Mouse (Mus musculus): ENCODE measurements at regions not wholly inside any gene's neighbourhood (a gene's known extent, or its start where the extent isn't known, plus 50 kb on each side); places are given as distances from the start of the nearest gene placed in this dataset.
A peak's percentile ranks its signal among the peaks of the same experiment; 100 is the strongest.

- Histone ChIP-seq H3K27me3 (replicated peaks) (peaks cover 16% of the 10 kb centered on the region), H3K4me3 (replicated peaks in 1 of 3; ENCODE audit: low read depth in 2 of 3, low read length in 2 of 3, poor library complexity in 1 of 3) (no peak overlapping the region), H3K4me1 (ENCODE audit: control insufficient read depth in 1 of 2, insufficient read depth in 2 of 2) (peaks cover 0 to 34% of the 10 kb centered on the region in 2 experiments; a peak in 3 of 4 replicates), H3K79me2 (replicated peaks; ENCODE audit: control insufficient read depth, extremely low read depth, insufficient read depth, poor library complexity, severe bottlenecking) (no peaks in the 10 kb centered on the region; the same call in 1 of the 2 replicates), H3K9me3 (replicated peaks; ENCODE audit: low read length) (peaks cover 17% of the 10 kb centered on the region), H3K9ac (ENCODE audit: insufficient read depth, low read depth) (no peak overlapping the region), H3K4me2 (ENCODE audit: insufficient read depth, low read depth, poor library complexity, severe bottlenecking) (peak overlapping the region; percentile 65; the same call in 1 of the 2 replicates), H3K36me3 (replicated peaks in 1 of 2; ENCODE audit: control insufficient read depth in 1 of 2, insufficient read depth in 1 of 2, low read length in 1 of 2) (no peaks in the 10 kb centered on the region), H3K27ac (ENCODE audit: insufficient read depth, low read depth) (no peak overlapping the region)
- in situ Hi-C loops (cut with MboI; ENCODE audit: low pct_ligation_motif_present, low pct_unique_long_range_greater_than_20kb, low sequenced_read_pairs), result no loop called here
- peak; percentile 82 for DNase-seq (ENCODE audit: extremely low read depth)
- TF ChIP-seq ZC3H11A (IDR thresholded peaks at IDR 0.05; ENCODE audit: low read depth, low read length) (peak; percentile 23; the same call in 1 of the 2 replicates), POLR2A (IDR thresholded peaks at IDR 0.05; ENCODE audit: low read depth, low read length) (no peak), TCF12 (IDR thresholded peaks at IDR 0.05; ENCODE audit: low read depth, low read length) (no peak), SMC3 (IDR thresholded peaks at IDR 0.05; ENCODE audit: low read depth, low read length) (peak; percentile 78), MYC (IDR thresholded peaks at IDR 0.05; ENCODE audit: low read depth, low read length) (no peak), MAX (IDR thresholded peaks at IDR 0.05; ENCODE audit: low read length) (no peak), SIN3A (IDR thresholded peaks at IDR 0.05; ENCODE audit: low read length) (no peak), RAD21 (IDR thresholded peaks at IDR 0.05; ENCODE audit: low read depth, low read length) (peak; percentile 84), USF2 (conservative IDR thresholded peaks at IDR 0.05; ENCODE audit: low read depth, low read length) (no peak), MAZ (IDR thresholded peaks at IDR 0.05; ENCODE audit: low read depth, low read length) (no peak), POLR2AphosphoS2 (IDR thresholded peaks at IDR 0.05; ENCODE audit: low read depth, low read length) (no peak), ELF1 (IDR thresholded peaks at IDR 0.05; ENCODE audit: low read depth, low read length) (no peak), HCFC1 (IDR thresholded peaks at IDR 0.05; ENCODE audit: low read depth, low read length) (no peak), MAFK (IDR thresholded peaks at IDR 0.05; ENCODE audit: insufficient replicate concordance, low read length) (no peak), ZKSCAN1 (IDR thresholded peaks at IDR 0.05; ENCODE audit: borderline replicate concordance, low read depth, low read length) (no peak), JUN (IDR thresholded peaks at IDR 0.05; ENCODE audit: insufficient read depth, low read depth, low read length) (no peak), ZNF384 (IDR thresholded peaks at IDR 0.05; ENCODE audit: low read depth, low read length) (no peak), IRF4 (IDR thresholded peaks at IDR 0.05; ENCODE audit: low read depth, low read length) (no peak), MXI1 (IDR thresholded peaks at IDR 0.05; ENCODE audit: low read depth, low read length) (no peak), CTCF (conservative IDR thresholded peaks at IDR 0.05 in 1 of 2, IDR thresholded peaks at IDR 0.05 in 1 of 2; ENCODE audit: low read depth in 2 of 2, low read length in 2 of 2) (peak; percentile 80 to 90), USF1 (IDR thresholded peaks at IDR 0.05; ENCODE audit: low read depth, low read length) (no peak)
- dilution Hi-C loops (cut with MboI; ENCODE audit: extremely low pct_ligation_motif_present, extremely low pct_unique_long_range_greater_than_20kb, low sequenced_read_pairs), result no loop called here
These were observed 53.9 kb upstream of the Gm21915 start for GRCm38 (mm10) chr9:40616426-40617035.

DNA sequence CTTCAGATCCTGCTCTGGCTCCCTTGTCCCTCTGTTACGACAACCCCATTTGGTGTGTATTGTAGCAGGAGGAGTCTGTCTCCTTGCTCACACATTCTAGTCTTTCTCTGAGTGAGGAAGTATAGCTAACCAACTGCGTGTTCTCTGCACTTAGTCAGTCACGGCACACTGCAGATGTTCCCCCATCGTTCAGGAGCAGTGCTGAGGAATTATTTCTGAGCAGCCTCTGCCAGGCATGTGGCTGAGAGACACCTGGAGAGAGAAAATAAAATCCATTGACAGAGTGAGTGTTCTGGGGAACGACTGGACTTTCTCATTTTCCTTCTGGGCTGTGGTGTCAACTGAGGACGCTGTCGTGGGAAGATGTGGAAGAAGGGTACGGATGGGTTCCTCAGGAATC, 54.5 kb upstream of the Gm21915 start:
- no peaks in the 10 kb centered on the region for H3K36me3 ChIP-seq (replicated peaks in 1 of 2; ENCODE audit: control insufficient read depth in 1 of 2, insufficient read depth in 1 of 2, low read length in 1 of 2)

More for the DNA sequence above, 54.5 kb upstream of the Gm21915 start:
- Histone ChIP-seq H3K4me2 (ENCODE audit: insufficient read depth, low read depth, poor library complexity, severe bottlenecking) (no peak overlapping the region), H3K4me1 (ENCODE audit: control insufficient read depth in 1 of 2, insufficient read depth in 2 of 2) (peaks cover 0 to 34% of the 10 kb centered on the region in 2 experiments; a peak in 3 of 4 replicates), H3K27ac (ENCODE audit: insufficient read depth, low read depth) (no peak overlapping the region), H3K79me2 (replicated peaks; ENCODE audit: control insufficient read depth, extremely low read depth, insufficient read depth, poor library complexity, severe bottlenecking) (no peaks in the 10 kb centered on the region; the same call in 1 of the 2 replicates), H3K9ac (ENCODE audit: insufficient read depth, low read depth) (no peak overlapping the region), H3K9me3 (replicated peaks; ENCODE audit: low read length) (peaks cover 20% of the 10 kb centered on the region), H3K4me3 (replicated peaks in 1 of 3; ENCODE audit: low read depth in 2 of 3, low read length in 2 of 3, poor library complexity in 1 of 3) (no peak overlapping the region), H3K27me3 (replicated peaks) (peaks cover 14% of the 10 kb centered on the region)
- in situ Hi-C loops (cut with MboI; ENCODE audit: low pct_ligation_motif_present, low pct_unique_long_range_greater_than_20kb, low sequenced_read_pairs), result no loop called here
- dilution Hi-C loops (cut with MboI; ENCODE audit: extremely low pct_ligation_motif_present, extremely low pct_unique_long_range_greater_than_20kb, low sequenced_read_pairs), result no loop called here
- no peak for TF ChIP-seq NRF1 (IDR thresholded peaks at IDR 0.05; ENCODE audit: low read depth, low read length)
- TF ChIP-seq ZC3H11A (IDR thresholded peaks at IDR 0.05; ENCODE audit: low read depth, low read length), result no peak
- no peak for TF ChIP-seq ZMIZ1 (IDR thresholded peaks at IDR 0.05; ENCODE audit: low read depth, low read length)
- no peak for TF ChIP-seq MAZ (IDR thresholded peaks at IDR 0.05; ENCODE audit: low read depth, low read length)
- TF ChIP-seq POLR2AphosphoS2 (IDR thresholded peaks at IDR 0.05; ENCODE audit: low read depth, low read length), result no peak
- no peak for TF ChIP-seq MYC (IDR thresholded peaks at IDR 0.05; ENCODE audit: low read depth, low read length)
- TF ChIP-seq USF1 (IDR thresholded peaks at IDR 0.05; ENCODE audit: low read depth, low read length), result no peak
- TF ChIP-seq IRF4 (IDR thresholded peaks at IDR 0.05; ENCODE audit: low read depth, low read length), result no peak
- TF ChIP-seq POLR2A (IDR thresholded peaks at IDR 0.05; ENCODE audit: low read depth, low read length), result no peak
- no peak for TF ChIP-seq ZNF384 (IDR thresholded peaks at IDR 0.05; ENCODE audit: low read depth, low read length)
- no peak for TF ChIP-seq BHLHE40 (IDR thresholded peaks at IDR 0.05; ENCODE audit: low read depth, low read length)
- TF ChIP-seq TBP (conservative IDR thresholded peaks at IDR 0.05; ENCODE audit: low read depth, low read length), result no peak
- no peak for TF ChIP-seq NELFE (IDR thresholded peaks at IDR 0.05; ENCODE audit: low read depth, low read length)
- no peak for TF ChIP-seq KAT2A (IDR thresholded peaks at IDR 0.05; ENCODE audit: insufficient replicate concordance, low read length)
- no peak for TF ChIP-seq EP300 (IDR thresholded peaks at IDR 0.05; ENCODE audit: low read length)
- no peak for TF ChIP-seq PAX5 (IDR thresholded peaks at IDR 0.05; ENCODE audit: low read length)
- no peak for TF ChIP-seq MEF2A (IDR thresholded peaks at IDR 0.05; ENCODE audit: borderline replicate concordance, low read depth, low read length)
- no peak for TF ChIP-seq RAD21 (IDR thresholded peaks at IDR 0.05; ENCODE audit: low read depth, low read length)
- TF ChIP-seq TCF12 (IDR thresholded peaks at IDR 0.05; ENCODE audit: low read depth, low read length), result no peak
- TF ChIP-seq HCFC1 (IDR thresholded peaks at IDR 0.05; ENCODE audit: low read depth, low read length), result no peak
- no peak for DNase-seq (ENCODE audit: extremely low read depth)
